Mouse (Mus musculus): ENCODE measurements around the gene Pla2g5. TPM values are rescaled to one million over a fixed set of nuclear protein-coding genes. Genes with fewer than 3 reads are reported as not detected.
"Not testable (repeated sequence)": the region's sequence is repeated elsewhere in the genome, so short reads cannot be mapped to it uniquely, and the experiment has no call there.

Pla2g5 gene
- polyA plus RNA-seq, 1 experiment, result not detected

- H3K4me1 ChIP-seq (ENCODE audit: control insufficient read depth, insufficient read depth, low read length), result peaks cover 2% of the 10 kb centered on the region; the same call in 1 of the 2 replicates
- no peak overlapping the region for H3K27ac ChIP-seq (ENCODE audit: insufficient read depth, low read length)
- H3K4me3 ChIP-seq (ENCODE audit: insufficient read depth, low read length), result no peak overlapping the region
- TF ChIP-seq CTCF (IDR thresholded peaks at IDR 0.05; ENCODE audit: borderline replicate concordance, insufficient read depth, low read length), result no peak
- no peak for TF ChIP-seq POLR2A (IDR thresholded peaks at IDR 0.05; ENCODE audit: low read depth, low read length)
These were observed 16.5 kb upstream of the Pla2g5 start for GRCm38 (mm10) chr4:138879808-138880207.

DNA sequence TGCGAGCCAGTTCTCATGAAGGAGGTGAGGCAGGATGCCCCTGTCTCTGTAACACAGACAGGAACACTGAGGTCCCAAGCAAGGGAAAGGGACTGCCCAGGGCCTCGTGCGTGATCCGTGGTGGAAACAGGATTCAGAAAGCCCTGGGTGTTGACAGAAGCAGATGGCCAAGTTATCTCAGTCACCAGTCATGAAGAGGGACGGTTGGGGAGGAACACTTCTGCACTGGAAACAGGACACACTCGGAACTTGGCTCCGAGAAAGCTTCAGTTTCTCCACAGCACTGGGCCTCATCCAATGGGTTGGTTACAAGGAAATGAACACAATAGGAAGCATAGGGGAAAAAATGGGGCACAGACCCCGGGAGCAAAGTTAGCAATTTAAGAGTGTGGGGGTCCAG is 15.5 kb upstream of the Pla2g5 start:
- H3K4me3 ChIP-seq (ENCODE audit: insufficient read depth, low read length), result no peak overlapping the region
- TF ChIP-seq CTCF (IDR thresholded peaks at IDR 0.05; ENCODE audit: borderline replicate concordance, insufficient read depth, low read length) (no peak), POLR2A (IDR thresholded peaks at IDR 0.05; ENCODE audit: low read depth, low read length) (no peak)
- no peak overlapping the region for H3K27ac ChIP-seq (ENCODE audit: insufficient read depth, low read length)
- peaks cover 2% of the 10 kb centered on the region; the same call in 1 of the 2 replicates for H3K4me1 ChIP-seq (ENCODE audit: control insufficient read depth, insufficient read depth, low read length)

GRCm38 (mm10) chr4:138877731-138878130 is 14.4 kb upstream of the Pla2g5 start, which contains the start of gene Pla2g2e:
Gene Pla2g2e (plus strand): TSS chr4:138877942.
- Histone ChIP-seq H3K4me3 (ENCODE audit: insufficient read depth, low read length) (no peak within 1 kb of the TSS), H3K4me1 (ENCODE audit: control insufficient read depth, insufficient read depth, low read length) (peaks cover 2% of the 10 kb centered on the region; the same call in 1 of the 2 replicates), H3K27ac (ENCODE audit: insufficient read depth, low read length) (0 out of 2 replicates have a peak within 1 kb of the TSS, but pooled peaks have one; percentile 1)
- TF ChIP-seq CTCF (IDR thresholded peaks at IDR 0.05; ENCODE audit: borderline replicate concordance, insufficient read depth, low read length), result no peak
- no peak for TF ChIP-seq POLR2A (IDR thresholded peaks at IDR 0.05; ENCODE audit: low read depth, low read length)

GRCm38 (mm10) chr4:138875986-138876385 is 12.7 kb upstream of the Pla2g5 start:
- no peak for TF ChIP-seq POLR2A (IDR thresholded peaks at IDR 0.05; ENCODE audit: low read depth, low read length)
- TF ChIP-seq CTCF (IDR thresholded peaks at IDR 0.05; ENCODE audit: borderline replicate concordance, insufficient read depth, low read length), result no peak
- Histone ChIP-seq H3K4me1 (ENCODE audit: control insufficient read depth, insufficient read depth, low read length) (peaks cover 2% of the 10 kb centered on the region; the same call in 1 of the 2 replicates), H3K4me3 (ENCODE audit: insufficient read depth, low read length) (no peak overlapping the region)

GRCm38 (mm10) chr4:138875275-138875674 is 12.0 kb upstream of the Pla2g5 start:
- not testable (repeated sequence) for H3K4me3 ChIP-seq (ENCODE audit: insufficient read depth, low read length); H3K27ac ChIP-seq (ENCODE audit: insufficient read depth, low read length)

More at GRCm38 (mm10) chr4:138875986-138876385, 12.7 kb upstream of the Pla2g5 start:
- no peak overlapping the region for H3K27ac ChIP-seq (ENCODE audit: insufficient read depth, low read length)

DNA sequence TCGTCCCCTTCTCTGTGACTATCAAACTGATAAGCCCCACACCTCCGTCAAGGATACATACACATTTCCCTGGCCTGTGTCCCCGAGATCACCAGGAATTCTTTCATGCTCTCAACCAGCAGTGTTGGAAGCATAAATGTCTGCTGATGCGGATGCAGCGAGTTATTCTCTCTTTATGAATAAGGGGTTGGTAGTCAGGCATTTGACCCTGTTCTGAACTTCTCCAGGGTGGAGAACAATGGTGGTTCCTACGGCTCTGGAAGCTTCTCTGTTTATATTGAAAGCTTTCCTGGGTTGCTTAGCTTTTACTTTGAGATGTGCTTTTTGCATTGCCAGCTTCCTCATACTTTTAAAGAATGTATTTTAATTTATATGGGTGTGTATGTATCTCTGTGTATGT is 10.6 kb upstream of the Pla2g5 start, which contains the start of gene Gm13030:
Gm13030 (minus strand) TSS at position 101 of the 400 bp plus-strand sequence.
- TF ChIP-seq CTCF (IDR thresholded peaks at IDR 0.05; ENCODE audit: borderline replicate concordance, insufficient read depth, low read length) (no peak), POLR2A (IDR thresholded peaks at IDR 0.05; ENCODE audit: low read depth, low read length) (no peak)
- no peak within 1 kb of the TSS for H3K4me3 ChIP-seq (ENCODE audit: insufficient read depth, low read length)
- H3K27ac ChIP-seq (ENCODE audit: insufficient read depth, low read length), result no peak within 1 kb of the TSS
- H3K4me1 ChIP-seq (ENCODE audit: control insufficient read depth, insufficient read depth, low read length), result peaks cover 2% of the 10 kb centered on the region; the same call in 1 of the 2 replicates

More at GRCm38 (mm10) chr4:138875275-138875674, 12.0 kb upstream of the Pla2g5 start:
- H3K4me1 ChIP-seq (ENCODE audit: control insufficient read depth, insufficient read depth, low read length), result not testable (repeated sequence)

DNA sequence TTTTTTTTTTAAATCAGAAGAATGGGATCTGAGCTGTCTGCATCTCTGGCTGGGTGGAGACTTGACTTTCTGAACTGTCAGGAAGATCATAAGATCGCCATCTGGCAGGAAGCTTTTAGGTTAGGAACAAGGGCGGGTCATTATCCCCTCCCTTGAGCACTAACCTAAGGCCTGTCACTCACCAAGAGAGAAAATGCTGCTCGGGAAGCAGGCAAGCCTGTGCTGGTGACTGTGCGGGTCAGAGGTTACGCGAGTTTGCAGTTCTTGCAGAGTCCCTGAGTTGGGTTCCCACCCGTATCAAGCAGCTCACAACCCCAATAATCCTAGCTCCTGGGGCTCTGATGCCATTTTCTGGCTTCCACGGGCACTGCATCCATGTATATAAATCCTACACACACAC is 5.4 kb upstream of the Pla2g5 start:
- Histone ChIP-seq H3K27ac (ENCODE audit: insufficient read depth, low read length) (no peak overlapping the region), H3K4me3 (ENCODE audit: insufficient read depth, low read length) (no peak overlapping the region), H3K4me1 (ENCODE audit: control insufficient read depth, insufficient read depth, low read length) (no peaks in the 10 kb centered on the region)
- no peak for TF ChIP-seq POLR2A (IDR thresholded peaks at IDR 0.05; ENCODE audit: low read depth, low read length)
- TF ChIP-seq CTCF (IDR thresholded peaks at IDR 0.05; ENCODE audit: borderline replicate concordance, insufficient read depth, low read length), result no peak

GRCm38 (mm10) chr4:138866413-138866812 is 3.1 kb upstream of the Pla2g5 start:
- H3K4me1 ChIP-seq (ENCODE audit: control insufficient read depth, insufficient read depth, low read length), result no peaks in the 10 kb centered on the region
- TF ChIP-seq POLR2A (IDR thresholded peaks at IDR 0.05; ENCODE audit: low read depth, low read length), result no peak
- TF ChIP-seq CTCF (IDR thresholded peaks at IDR 0.05; ENCODE audit: borderline replicate concordance, insufficient read depth, low read length), result peak; percentile 50; the same call in 1 of the 2 replicates
- H3K4me3 ChIP-seq (ENCODE audit: insufficient read depth, low read length), result no peak overlapping the region
- H3K27ac ChIP-seq (ENCODE audit: insufficient read depth, low read length), result no peak overlapping the region

DNA sequence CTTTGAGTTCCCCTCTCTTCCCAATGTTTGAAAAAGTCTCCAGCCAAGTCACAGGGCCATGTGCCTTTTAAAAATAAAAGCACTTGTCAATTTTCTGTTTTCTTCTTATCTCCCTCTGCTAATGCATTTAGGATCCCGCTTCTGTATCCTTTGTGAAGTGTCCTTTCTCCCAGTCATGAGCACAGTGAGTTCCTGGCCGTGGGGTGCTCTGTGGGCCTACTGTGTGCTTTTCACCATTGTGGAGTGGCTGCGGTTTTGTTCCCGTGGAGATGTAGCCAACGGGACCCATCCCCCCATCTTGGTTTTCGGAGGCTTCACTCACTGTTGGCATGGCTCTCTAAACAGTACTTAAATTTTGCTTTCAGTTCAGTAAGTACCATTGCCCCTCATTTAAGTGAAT is 2.7 kb upstream of the Pla2g5 start:
- H3K27ac ChIP-seq (ENCODE audit: insufficient read depth, low read length), result no peak overlapping the region
- H3K4me1 ChIP-seq (ENCODE audit: control insufficient read depth, insufficient read depth, low read length), result no peaks in the 10 kb centered on the region
- TF ChIP-seq CTCF (IDR thresholded peaks at IDR 0.05; ENCODE audit: borderline replicate concordance, insufficient read depth, low read length) (no peak), POLR2A (IDR thresholded peaks at IDR 0.05; ENCODE audit: low read depth, low read length) (no peak)
- H3K4me3 ChIP-seq (ENCODE audit: insufficient read depth, low read length), result no peak overlapping the region

DNA sequence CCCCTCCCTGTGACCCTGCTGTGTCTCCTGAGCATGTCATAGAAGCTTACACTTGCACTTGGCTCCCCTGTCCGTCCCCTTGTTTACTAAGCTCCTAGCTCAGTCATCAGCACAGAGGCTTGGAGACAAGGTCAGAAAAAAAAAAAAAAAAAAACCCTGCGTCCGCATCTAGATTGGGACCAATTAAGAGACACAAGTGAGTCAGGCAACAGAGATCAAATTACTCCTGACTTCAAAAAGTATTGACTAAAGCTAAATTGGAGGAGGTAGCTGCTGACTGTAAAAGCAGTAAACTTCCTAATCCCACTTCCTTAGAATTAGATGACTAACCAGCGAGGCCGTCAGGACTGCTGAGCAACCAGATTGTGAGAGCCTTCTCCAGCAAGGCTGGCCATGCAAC is 1.8 kb upstream of the Pla2g5 start:
- no peak for TF ChIP-seq CTCF (IDR thresholded peaks at IDR 0.05; ENCODE audit: borderline replicate concordance, insufficient read depth, low read length)
- no peak for TF ChIP-seq POLR2A (IDR thresholded peaks at IDR 0.05; ENCODE audit: low read depth, low read length)
- no peak overlapping the region for H3K4me3 ChIP-seq (ENCODE audit: insufficient read depth, low read length)
- no peak overlapping the region for H3K27ac ChIP-seq (ENCODE audit: insufficient read depth, low read length)
- H3K4me1 ChIP-seq (ENCODE audit: control insufficient read depth, insufficient read depth, low read length), result no peaks in the 10 kb centered on the region

Measured in embryonic fibroblast, embryonic 13.5 days (primary cell).